Mouse (Mus musculus) brain, embryonic 14.5 days (tissue): ENCODE measurements around the gene Btf3.

Experiments
- CTCF ChIP-seq: fragments of 200-500 bp; IDR thresholded peaks from 2 replicates; pipeline ENCODE4 v1.5.1; 2012; ENCODE audit warnings: inconsistent platforms, mild to moderate bottlenecking, moderate library complexity, borderline replicate concordance; ENCODE audit not compliant: insufficient read depth, insufficient read length; ENCODE audit errors: extremely low read depth
- POLR2A ChIP-seq: fragments of 200-500 bp; IDR thresholded peaks from 2 replicates; pipeline ENCODE4 v1.6.1; 2012; ENCODE audit warnings: mild to moderate bottlenecking, inconsistent platforms, borderline replicate concordance; ENCODE audit not compliant: poor library complexity, insufficient read depth, insufficient read length, severe bottlenecking; ENCODE audit errors: extremely low read depth

DNA sequence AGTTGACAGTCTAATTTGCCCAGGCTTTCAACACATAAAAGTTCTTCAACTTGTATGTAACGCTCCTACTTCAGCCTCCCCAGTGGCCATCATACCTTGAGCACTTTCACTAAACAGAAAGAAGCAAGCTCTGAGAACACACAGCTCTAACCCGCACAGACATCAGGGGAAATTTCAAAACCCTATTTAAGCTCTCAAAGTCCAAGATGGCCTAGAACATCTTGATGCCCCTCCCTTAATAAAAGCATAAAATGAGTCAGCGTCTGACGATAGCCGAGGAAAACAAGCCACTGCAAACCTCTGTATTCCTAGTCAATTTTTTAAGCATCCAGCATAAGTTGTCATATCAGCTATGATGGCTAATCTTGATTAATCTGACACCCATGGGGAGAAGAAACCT lies 5.2 kb downstream of the Btf3 start:
- TF ChIP-seq POLR2A (no peak), CTCF (no peak)
